Mouse (Mus musculus) forebrain, embryonic 14.5 days (tissue): ENCODE results near the gene Cap1. TPM values are rescaled to one million over a fixed set of nuclear protein-coding genes. Genes with fewer than 3 reads are reported as not detected.

Experiments used
- ATAC-seq: fragments of 200-750 bp; cut with Nextera tagmentation; 2 replicates; pipeline ENCODE4 v1.8.0; 2017; ENCODE audit warnings: mild to moderate bottlenecking, moderate library complexity
- DNase-seq: peaks from one replicate; pipeline ENCODE4 v3.0.0-alpha.2; 2015; ENCODE audit warnings: low spot score
- H3K27ac ChIP-seq: fragments of 300-500 bp; sonication (generic); 2 replicates; pipeline ENCODE4 v1.5.1; 2014; ENCODE audit warnings: low read depth, mild to moderate bottlenecking, control low read depth, low read length, moderate library complexity
- H3K27me3 ChIP-seq: fragments of 300-500 bp; sonication (generic); replicated peaks from 2 replicates; pipeline ENCODE4 v1.6.1; 2014; ENCODE audit warnings: low read length, control low read depth, mixed read lengths; ENCODE audit not compliant: control insufficient read depth, insufficient read depth
- H3K36me3 ChIP-seq: fragments of 300-500 bp; sonication (generic); 2 replicates; pipeline ENCODE4 v1.6.1; 2014; ENCODE audit warnings: low read length, control low read depth; ENCODE audit not compliant: control insufficient read depth, insufficient read depth
- H3K4me1 ChIP-seq: fragments of 300-500 bp; sonication (generic); 2 replicates; pipeline ENCODE4 v1.6.1; 2014; ENCODE audit warnings: antibody characterized with exemption, low read length, control low read depth; ENCODE audit not compliant: control insufficient read depth, insufficient read depth
- H3K4me2 ChIP-seq: fragments of 300-500 bp; sonication (generic); 2 replicates; pipeline ENCODE4 v1.6.1; 2014; ENCODE audit warnings: mild to moderate bottlenecking, control low read depth, low read length
- H3K4me3 ChIP-seq: fragments of 300-500 bp; sonication (generic); 2 replicates; pipeline ENCODE4 v1.5.1; 2014; ENCODE audit warnings: low read depth, low read length, control low read depth
- H3K9ac ChIP-seq: fragments of 300-500 bp; sonication (generic); 2 replicates; pipeline ENCODE4 v1.6.1; 2014; ENCODE audit warnings: mild to moderate bottlenecking, low read length, control low read depth, moderate library complexity
- H3K9me3 ChIP-seq: fragments of 300-500 bp; sonication (generic); replicated peaks from 2 replicates; pipeline ENCODE4 v1.6.1; 2016; ENCODE audit warnings: low read length, control low read depth, mixed read lengths; ENCODE audit not compliant: control insufficient read depth
- WGBS: fragments of 180-500 bp; shearing (Covaris S2); extraction: QIAGEN DNeasy Blood & Tissue Kit; methylation state at CpG from one replicate; pipeline ENCODE4 v1.1.7; 2014; 5-methylcytosine and 5-hydroxymethylcytosine counted together
- polyA plus RNA-seq: library from polyadenylated mRNA; unstranded; fragments of >200 nt; fragmentation: Nextera tagmentation; extraction: Ambion mirVana; gene quantifications from 2 replicates; pipeline ENCODE4 v1.2.1, GENCODE M21; 2014

Cap1 gene
- 73.7 and 77.7 TPM in 2 replicates for polyA plus RNA-seq

- Histone ChIP-seq H3K4me2 (peak within 1 kb of the TSS; percentile 92), H3K4me3 (peak within 1 kb of the TSS; percentile 84), H3K9me3 (no peaks in the 10 kb centered on the region), H3K27me3 (no peaks in the 10 kb centered on the region), H3K9ac (peak within 1 kb of the TSS; percentile 84), H3K4me1 (peaks cover 27% of the 10 kb centered on the region), H3K27ac (peak within 1 kb of the TSS; percentile 99), H3K36me3 (no peaks in the 10 kb centered on the region)
- under 1% methylated on average over 49 of the region's 49 CpGs for WGBS
- peak; percentile 99 for DNase-seq
- ATAC-seq, result peak; percentile 95
These were observed at the start of gene Cap1 for GRCm38 (mm10) chr4:122885768-122886578. TSS of gene Cap1 (minus strand) at chr4:122886056.

GRCm38 (mm10) chr4:122933857-122934256 lies 48.0 kb upstream of the Cap1 start:
- no peak for DNase-seq
- Histone ChIP-seq H3K27me3 (no peaks in the 10 kb centered on the region), H3K4me3 (no peak overlapping the region), H3K27ac (no peak overlapping the region), H3K36me3 (no peaks in the 10 kb centered on the region), H3K9me3 (no peaks in the 10 kb centered on the region), H3K4me2 (no peak overlapping the region), H3K4me1 (no peaks in the 10 kb centered on the region), H3K9ac (no peak overlapping the region)
- no peak for ATAC-seq
- WGBS, result 61% methylated on average over 3 of the region's 3 CpGs

GRCm38 (mm10) chr4:122933051-122933591 lies 47.3 kb upstream of the Cap1 start:
- ATAC-seq (no peak), DNase-seq (no peak)
- Histone ChIP-seq H3K36me3 (no peaks in the 10 kb centered on the region), H3K4me2 (no peak overlapping the region), H3K4me3 (no peak overlapping the region), H3K27ac (no peak overlapping the region), H3K9me3 (no peaks in the 10 kb centered on the region), H3K9ac (no peak overlapping the region), H3K27me3 (no peaks in the 10 kb centered on the region), H3K4me1 (no peaks in the 10 kb centered on the region)
- 76% methylated on average over 3 of the region's 3 CpGs for WGBS

GRCm38 (mm10) chr4:122932239-122932978 lies 46.6 kb upstream of the Cap1 start:
- H3K4me2 ChIP-seq, result no peak overlapping the region
- no peaks in the 10 kb centered on the region for H3K9me3 ChIP-seq
- H3K27me3 ChIP-seq, result no peaks in the 10 kb centered on the region
- H3K4me1 ChIP-seq, result no peaks in the 10 kb centered on the region
- H3K27ac ChIP-seq, result no peak overlapping the region
- no peak for ATAC-seq
- WGBS, result 80% methylated on average over 8 of the region's 8 CpGs
- DNase-seq, result no peak
- no peak overlapping the region for H3K4me3 ChIP-seq
- H3K36me3 ChIP-seq, result no peaks in the 10 kb centered on the region
- no peak overlapping the region for H3K9ac ChIP-seq

GRCm38 (mm10) chr4:122930939-122931590 lies 45.2 kb upstream of the Cap1 start:
- WGBS, result 86% methylated on average over 2 of the region's 2 CpGs
- ATAC-seq (no peak), DNase-seq (no peak)
- Histone ChIP-seq H3K9ac (no peak overlapping the region), H3K4me1 (no peaks in the 10 kb centered on the region), H3K27ac (no peak overlapping the region), H3K4me3 (no peak overlapping the region), H3K36me3 (no peaks in the 10 kb centered on the region), H3K27me3 (no peaks in the 10 kb centered on the region), H3K9me3 (no peaks in the 10 kb centered on the region), H3K4me2 (no peak overlapping the region)

- no peaks in the 10 kb centered on the region for H3K4me1 ChIP-seq
- no peak overlapping the region for H3K9ac ChIP-seq
- H3K9me3 ChIP-seq, result no peaks in the 10 kb centered on the region
These were observed 37.8 kb upstream of the Cap1 start for GRCm38 (mm10) chr4:122923392-122924344.

GRCm38 (mm10) chr4:122922841-122923240 lies 37.0 kb upstream of the Cap1 start:
- Histone ChIP-seq H3K4me1 (no peaks in the 10 kb centered on the region), H3K4me2 (no peak overlapping the region), H3K27me3 (no peaks in the 10 kb centered on the region), H3K36me3 (no peaks in the 10 kb centered on the region), H3K27ac (no peak overlapping the region), H3K4me3 (no peak overlapping the region), H3K9ac (no peak overlapping the region), H3K9me3 (no peaks in the 10 kb centered on the region)
- DNase-seq, result no peak
- 0% methylated on average over 1 of the region's 1 CpGs for WGBS
- no peak for ATAC-seq

More at GRCm38 (mm10) chr4:122923392-122924344, 37.8 kb upstream of the Cap1 start:
- Histone ChIP-seq H3K27me3 (no peaks in the 10 kb centered on the region), H3K4me2 (no peak overlapping the region), H3K36me3 (no peaks in the 10 kb centered on the region), H3K27ac (no peak overlapping the region), H3K4me3 (no peak overlapping the region)
- WGBS, result 92% methylated on average over 15 of the region's 15 CpGs
- ATAC-seq (no peak), DNase-seq (no peak)

- H3K36me3 ChIP-seq, result no peaks in the 10 kb centered on the region
- ATAC-seq (no peak), DNase-seq (no peak)
- H3K9me3 ChIP-seq, result no peaks in the 10 kb centered on the region
- no peak overlapping the region for H3K4me3 ChIP-seq
- no peaks in the 10 kb centered on the region for H3K27me3 ChIP-seq
- H3K4me1 ChIP-seq, result no peaks in the 10 kb centered on the region
- H3K9ac ChIP-seq, result no peak overlapping the region
- 89% methylated on average over 4 of the region's 4 CpGs for WGBS
- H3K4me2 ChIP-seq, result no peak overlapping the region
- H3K27ac ChIP-seq, result no peak overlapping the region
These were observed 30.1 kb upstream of the Cap1 start for GRCm38 (mm10) chr4:122915985-122916384.
